Mouse (Mus musculus) ES-E14 (cell line): ENCODE results near the gene Cela3a. TPM values are rescaled to one million over a fixed set of nuclear protein-coding genes. Genes with fewer than 3 reads are reported as not detected.

Experiments used
- DNase-seq: peaks from one replicate; pipeline ENCODE4 v3.0.0-alpha.2; 2013; ENCODE audit warnings: low read depth, low spot score
- H3K27ac ChIP-seq: 2 replicates; pipeline ENCODE4 v1.5.1; 2012; ENCODE audit warnings: low read depth, mild to moderate bottlenecking, low read length, moderate library complexity, mixed read lengths; ENCODE audit not compliant: poor library complexity, insufficient read depth, severe bottlenecking
- H3K36me3 ChIP-seq: 2 replicates; pipeline ENCODE4 v1.6.1; 2012; ENCODE audit warnings: mild to moderate bottlenecking, low read length, moderate library complexity, mixed read lengths; ENCODE audit not compliant: control insufficient read depth, poor library complexity, insufficient read depth, severe bottlenecking
- H3K4me1 ChIP-seq, 2 experiments: fragments of 150-350 bp in 1 of 2; sonication (generic) in 1 of 2; 2 replicates each; pipeline ENCODE4 v1.6.1; 2012; ENCODE audit warnings: low read length in 2 of 2, mild to moderate bottlenecking in 1 of 2, mixed read lengths in 1 of 2; ENCODE audit not compliant: control insufficient read depth in 2 of 2, insufficient read depth in 2 of 2, poor library complexity in 1 of 2
- H3K4me3 ChIP-seq, 2 experiments: fragments of 150-350 bp in 1 of 2; sonication (generic) in 1 of 2; 2 replicates each; pipeline ENCODE4 v1.5.1; 2012; ENCODE audit warnings: low read length in 2 of 2, low read depth in 1 of 2, mild to moderate bottlenecking in 1 of 2, mixed read lengths in 1 of 2; ENCODE audit not compliant: insufficient read depth in 1 of 2, poor library complexity in 1 of 2, severe bottlenecking in 1 of 2
- H3K9ac ChIP-seq: 2 replicates; pipeline ENCODE4 v1.6.1; 2012; ENCODE audit warnings: low read depth, mild to moderate bottlenecking, low read length, mixed read lengths; ENCODE audit not compliant: poor library complexity, insufficient read depth, severe bottlenecking
- H3K9me3 ChIP-seq: fragments of 150-350 bp; sonication (generic); 2 replicates; pipeline ENCODE4 v1.6.1; 2012; ENCODE audit warnings: low read depth, mild to moderate bottlenecking, low read length; ENCODE audit not compliant: control insufficient read depth, insufficient read depth
- CHD2 ChIP-seq: IDR thresholded peaks from 2 replicates; pipeline ENCODE4 v1.6.1; 2014; ENCODE audit warnings: mild to moderate bottlenecking, low read depth, low read length, inconsistent platforms
- HCFC1 ChIP-seq: IDR thresholded peaks from 2 replicates; pipeline ENCODE4 v1.6.1; 2012; ENCODE audit warnings: low read length, inconsistent platforms, borderline replicate concordance; ENCODE audit not compliant: insufficient read depth
- MAFK ChIP-seq: IDR thresholded peaks from 2 replicates; pipeline ENCODE4 v1.6.1; 2014; ENCODE audit warnings: mild to moderate bottlenecking, low read depth, low read length, inconsistent platforms; ENCODE audit not compliant: insufficient read depth
- ZC3H11A ChIP-seq: IDR thresholded peaks from 2 replicates; pipeline ENCODE4 v1.6.1; 2012; ENCODE audit warnings: low read depth, mild to moderate bottlenecking, inconsistent platforms, low read length, borderline replicate concordance
- ZNF384 ChIP-seq: IDR thresholded peaks from 2 replicates; pipeline ENCODE4 v1.6.1; 2012; ENCODE audit warnings: low read depth, low read length, inconsistent platforms
- in situ Hi-C, 2 experiments: fragments of 600-800 bp; cut with MboI; formaldehyde crosslinking; loops; one replicate each; pipeline ENCODE4 v1.15.1; 2025; ENCODE audit warnings: low sequenced_read_pairs in 2 of 2, inconsistent platforms in 1 of 2; ENCODE audit not compliant: unreplicated experiment in 2 of 2
- total RNA-seq: library from RNA; depleted of rRNA; stranded (reverse); fragments of 300-350 nt; gene quantifications from 2 replicates; pipeline ENCODE4 v1.2.3, GENCODE M21; 2012; rRNA removed

Gene Cela3a
- total RNA-seq: not detected in 2 replicates

- H3K9ac ChIP-seq: no peak within 1 kb of the TSS
- H3K4me3 ChIP-seq: no peak within 1 kb of the TSS
- DNase-seq: no peak
- in situ Hi-C loops: no loop called here
- H3K4me1 ChIP-seq: no peaks in the 10 kb centered on the region
- no peak for TF ChIP-seq ZC3H11A
- no peaks in the 10 kb centered on the region for H3K9me3 ChIP-seq
- no peak within 1 kb of the TSS for H3K27ac ChIP-seq
- no peaks in the 10 kb centered on the region for H3K36me3 ChIP-seq
Observed at GRCm38 (mm10) chr4:137409691-137410090, at the start of gene Cela3a. Gene Cela3a (minus strand): TSS chr4:137409791.

- Histone ChIP-seq H3K4me1 (peaks cover 12 to 33% of the 10 kb centered on the region in 2 experiments; a peak in 3 of 4 replicates), H3K9ac (no peak overlapping the region), H3K27ac (no peak overlapping the region), H3K36me3 (no peaks in the 10 kb centered on the region), H3K9me3 (no peaks in the 10 kb centered on the region), H3K4me3 (no peak overlapping the region)
- in situ Hi-C loops: no loop called here
- no peak for DNase-seq
- TF ChIP-seq MAFK (no peak), HCFC1 (no peak), ZNF384 (no peak), CHD2 (no peak), ZC3H11A (no peak)
Observed at GRCm38 (mm10) chr4:137458861-137459260, 49.3 kb upstream of the Cela3a start.

- in situ Hi-C loops: no loop called here
- Histone ChIP-seq H3K36me3 (no peaks in the 10 kb centered on the region), H3K4me1 (peaks cover 12 to 37% of the 10 kb centered on the region in 2 experiments; a peak in 3 of 4 replicates), H3K9me3 (no peaks in the 10 kb centered on the region), H3K4me3 (no peak overlapping the region), H3K9ac (no peak overlapping the region), H3K27ac (no peak overlapping the region)
- no peak for TF ChIP-seq ZC3H11A
- TF ChIP-seq HCFC1: no peak
- no peak for TF ChIP-seq ZNF384
- TF ChIP-seq CHD2: no peak
- TF ChIP-seq MAFK: no peak
- no peak for DNase-seq
Observed at GRCm38 (mm10) chr4:137458310-137458709, 48.7 kb upstream of the Cela3a start.

- no peak for DNase-seq
- Histone ChIP-seq H3K4me1 (peaks cover 10 to 41% of the 10 kb centered on the region in 2 experiments; a peak in 3 of 4 replicates), H3K9ac (no peak overlapping the region), H3K27ac (no peak overlapping the region), H3K4me3 (no peak overlapping the region), H3K36me3 (no peaks in the 10 kb centered on the region), H3K9me3 (no peaks in the 10 kb centered on the region)
- in situ Hi-C loops: no loop called here
- no peak for TF ChIP-seq CHD2
- TF ChIP-seq HCFC1: no peak
- TF ChIP-seq ZC3H11A: no peak
- no peak for TF ChIP-seq ZNF384
- TF ChIP-seq MAFK: no peak
Observed at GRCm38 (mm10) chr4:137457292-137457691, 47.7 kb upstream of the Cela3a start.

GRCm38 (mm10) chr4:137456581-137456980 is 47.0 kb upstream of the Cela3a start:
- Histone ChIP-seq H3K4me3 (no peak overlapping the region), H3K27ac (no peak overlapping the region), H3K9me3 (no peaks in the 10 kb centered on the region), H3K9ac (no peak overlapping the region), H3K36me3 (no peaks in the 10 kb centered on the region), H3K4me1 (peaks cover 5 to 36% of the 10 kb centered on the region in 2 experiments; a peak in 3 of 4 replicates)
- TF ChIP-seq CHD2 (no peak), ZC3H11A (no peak), MAFK (no peak), ZNF384 (no peak)
- no peak for DNase-seq
- in situ Hi-C loops: no loop called here
